Mouse (Mus musculus) cerebellum, adult 11-12 months (tissue): ENCODE data around the gene Olfr1221.
"Not testable (repeated sequence)": the region's sequence is repeated elsewhere in the genome, so short reads cannot be mapped to it uniquely, and the experiment has no call there.

Experiments
- DNase-seq: peaks from one replicate; pipeline ENCODE4 v3.0.0; 2022

Gene Olfr1221

DNA sequence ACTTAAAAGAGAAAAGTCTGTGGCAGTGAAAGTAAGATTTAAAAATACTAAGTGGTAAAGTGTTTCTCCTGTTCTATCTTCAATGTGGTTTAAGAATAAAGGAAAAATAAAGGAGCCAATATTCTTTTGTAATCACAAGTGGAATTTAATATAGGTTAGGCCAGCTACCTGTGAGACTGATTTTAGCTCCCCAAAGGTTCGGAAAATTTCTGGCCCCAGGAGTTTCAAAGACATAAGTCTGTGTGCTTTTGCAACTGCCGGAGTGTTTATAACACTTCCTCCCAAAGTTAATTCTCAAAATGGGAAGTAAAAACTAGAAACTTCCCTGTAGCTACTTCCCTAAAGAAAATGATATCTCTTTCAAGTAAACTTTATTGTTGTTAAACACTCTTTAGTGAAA is at the start of gene Olfr1221:
Gene Olfr1221, minus strand, starts transcription at position 101 of the 400 bp plus-strand sequence.
- DNase-seq, result no peak

DNA sequence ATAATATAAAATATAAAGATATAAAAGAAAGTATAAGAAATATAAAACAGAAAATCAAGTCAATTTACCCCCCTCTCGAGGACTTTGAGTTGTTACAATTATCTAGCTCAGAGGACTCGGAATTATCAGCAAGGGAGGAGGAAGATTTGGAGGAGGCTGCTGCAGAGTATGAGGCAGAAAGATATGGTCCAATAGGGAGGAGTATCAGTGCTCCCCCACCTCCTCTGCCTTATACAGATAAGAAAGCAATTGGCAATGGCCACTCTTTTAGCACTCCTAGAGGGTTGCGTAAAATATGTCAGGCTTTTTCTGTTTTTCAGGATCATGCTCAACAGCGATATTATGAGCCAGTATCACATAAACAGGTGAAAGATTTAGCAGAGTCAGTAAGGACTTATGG is 47.6 kb upstream of the Olfr1221 start:
- not testable (repeated sequence) for DNase-seq

DNA sequence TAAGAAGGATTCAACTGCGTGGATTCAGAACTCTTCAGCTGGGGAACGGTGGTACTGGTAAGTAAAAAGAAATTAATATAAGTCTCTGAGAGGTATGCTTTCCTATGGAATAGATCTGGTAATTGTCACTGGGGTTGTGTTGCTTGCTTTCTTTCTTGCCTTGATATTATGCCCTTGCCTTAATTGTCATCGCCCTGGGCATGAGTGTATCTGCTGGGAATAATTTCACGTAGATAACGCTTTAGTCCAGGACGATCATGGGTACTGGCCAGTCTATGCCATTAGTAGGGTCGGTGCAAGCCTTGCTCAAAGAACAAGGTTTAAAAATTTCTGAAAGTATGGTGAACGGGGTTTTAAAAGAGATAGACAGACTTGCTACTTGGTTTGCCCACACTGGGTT is 46.9 kb upstream of the Olfr1221 start, which contains the start of gene Olfr1224-ps1:
Gene Olfr1224-ps1, minus strand, starts transcription at position 101 of the 400 bp plus-strand sequence.
- not testable (repeated sequence) for DNase-seq

DNA sequence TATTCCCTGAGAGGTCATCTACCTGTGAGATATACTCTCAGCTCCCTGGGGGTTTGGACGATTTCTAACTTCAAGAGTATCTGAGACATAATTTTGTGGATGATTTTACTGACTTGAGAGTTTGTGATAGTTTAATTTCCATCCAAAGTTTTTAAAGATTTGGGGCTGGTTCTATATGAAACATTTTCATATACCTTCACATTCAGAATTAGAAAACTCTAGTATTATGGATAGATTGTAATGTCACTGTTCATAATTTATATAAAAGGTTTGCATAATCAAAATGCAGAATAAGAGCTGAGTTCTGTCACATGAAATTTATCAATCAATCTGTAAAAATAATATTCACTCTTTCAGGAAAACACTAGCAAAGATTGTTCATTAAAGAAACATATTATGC is 34.4 kb upstream of the Olfr1221 start, which contains the start of gene Olfr1223:
Gene Olfr1223, minus strand, starts transcription at position 101 of the 400 bp plus-strand sequence.
- no peak for DNase-seq

DNA sequence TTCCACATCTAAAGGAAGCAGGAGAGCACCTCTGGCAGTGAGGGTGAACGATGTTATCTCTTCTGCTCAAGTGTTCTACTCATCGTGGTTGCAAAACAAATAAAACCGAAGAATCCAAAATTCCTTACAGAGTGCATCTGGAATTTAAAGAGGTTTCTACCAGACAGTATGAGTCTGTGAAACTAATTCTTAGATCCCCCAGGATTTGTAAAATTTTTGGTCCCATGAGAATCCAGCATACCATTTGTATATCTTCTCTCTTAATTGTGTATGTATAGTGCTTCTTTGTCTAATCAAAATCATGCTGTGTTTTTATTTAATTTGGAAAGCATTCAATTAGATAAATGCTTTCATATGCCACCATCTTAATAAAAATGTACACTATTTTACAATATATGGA is 15.9 kb upstream of the Olfr1221 start, which contains the start of gene Olfr1222:
Gene Olfr1222, minus strand, starts transcription at position 101 of the 400 bp plus-strand sequence.
- no peak for DNase-seq

DNA sequence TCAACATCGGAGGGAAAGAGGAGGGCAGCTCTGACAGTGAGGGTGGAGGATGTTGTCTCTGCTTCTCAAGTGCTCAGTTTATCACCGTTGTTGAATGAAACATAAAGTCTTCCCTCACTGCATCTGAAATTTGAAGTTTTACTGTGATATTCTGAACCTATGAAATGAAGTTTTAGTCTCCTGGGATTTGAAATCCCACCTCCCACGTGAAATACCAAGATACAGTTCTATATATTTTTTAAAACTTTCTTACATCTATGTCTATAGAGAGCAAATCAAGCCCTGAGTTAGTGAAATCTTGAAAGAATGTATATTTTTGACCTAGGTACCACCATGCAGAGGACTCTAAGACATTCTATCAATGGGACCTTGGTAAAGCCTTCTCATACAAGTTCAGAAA is 10.3 kb downstream of the Olfr1221 start, which contains the start of gene Olfr1220:
Gene Olfr1220, minus strand, starts transcription at position 101 of the 400 bp plus-strand sequence.
- no peak for DNase-seq

DNA sequence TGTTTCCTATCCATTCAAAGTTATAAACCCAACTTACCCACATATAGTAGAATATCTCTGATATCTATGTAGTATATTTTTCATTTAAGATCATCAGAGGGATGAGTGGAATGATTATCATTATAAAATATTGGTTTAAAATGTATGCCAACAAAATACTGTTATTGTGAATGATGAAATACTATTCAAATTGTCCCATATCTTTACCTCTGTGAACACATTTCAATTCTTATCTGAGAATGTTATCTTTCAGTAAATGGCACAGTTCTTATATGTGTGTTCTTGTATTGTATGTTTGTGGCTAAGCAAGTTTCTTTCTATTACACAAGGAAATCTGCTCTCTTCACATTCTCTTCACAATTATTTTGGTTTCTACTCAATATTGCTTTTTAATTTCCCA is 11.4 kb downstream of the Olfr1221 start:
- no peak for DNase-seq

DNA sequence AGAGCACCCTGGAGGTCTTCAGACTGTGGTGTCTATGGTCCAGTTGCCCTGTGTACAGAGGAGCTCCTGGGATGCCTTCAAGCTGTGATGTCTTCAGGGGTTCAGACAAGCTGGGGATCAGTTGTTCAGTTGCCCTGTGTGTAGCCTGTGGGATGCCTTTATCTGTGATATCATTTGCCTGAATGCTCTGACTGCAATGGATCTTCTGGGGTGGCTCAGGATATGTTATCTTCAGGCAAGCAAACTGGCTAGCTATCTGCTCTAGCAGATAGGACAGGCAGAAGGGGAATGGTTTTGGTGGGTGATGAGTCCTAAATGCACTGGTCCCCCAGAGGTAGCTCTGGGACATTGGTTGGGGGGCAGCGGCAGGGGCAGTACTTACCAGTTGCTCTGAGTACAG is 23.2 kb downstream of the Olfr1221 start:
- DNase-seq, result no peak

DNA sequence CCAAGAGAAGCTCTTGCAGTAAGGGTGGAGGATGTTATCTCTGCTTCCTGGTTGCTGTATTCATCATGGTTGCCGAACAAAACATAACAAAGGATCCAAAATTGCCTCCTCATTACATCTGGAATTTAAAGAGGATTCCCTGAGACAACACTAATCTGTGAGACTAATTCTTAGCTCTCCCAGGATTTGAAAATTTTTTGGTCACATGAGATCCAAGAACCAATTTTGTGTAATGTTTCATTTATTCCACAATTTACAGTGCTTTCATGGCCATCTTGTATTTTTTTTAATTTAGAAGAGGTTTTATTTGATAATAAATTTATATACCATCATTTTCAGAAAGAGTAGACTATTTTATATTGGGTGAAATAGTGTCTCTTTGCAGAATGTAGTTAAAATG is 33.7 kb downstream of the Olfr1221 start, which contains the start of gene Olfr1219:
Gene Olfr1219, minus strand, starts transcription at position 101 of the 400 bp plus-strand sequence.
- no peak for DNase-seq

DNA sequence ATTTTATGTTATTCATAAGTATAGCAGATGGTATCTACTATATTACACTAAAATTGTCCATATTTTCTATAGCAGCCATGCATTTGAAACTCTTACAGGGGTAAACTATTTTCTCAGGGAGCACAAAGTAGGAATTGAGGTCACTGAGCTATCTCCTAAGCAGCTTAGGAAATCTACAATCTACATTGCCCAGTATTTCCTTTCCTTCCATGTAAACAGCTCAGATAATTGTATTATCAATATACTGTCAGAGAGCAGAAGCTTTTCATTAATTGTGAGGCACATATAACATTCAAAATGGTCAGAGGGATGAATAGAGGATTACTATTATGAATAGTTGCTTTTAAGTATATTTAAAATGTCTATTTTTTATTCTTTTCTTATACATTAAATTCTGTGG is 35.6 kb downstream of the Olfr1221 start:
- no peak for DNase-seq

DNA sequence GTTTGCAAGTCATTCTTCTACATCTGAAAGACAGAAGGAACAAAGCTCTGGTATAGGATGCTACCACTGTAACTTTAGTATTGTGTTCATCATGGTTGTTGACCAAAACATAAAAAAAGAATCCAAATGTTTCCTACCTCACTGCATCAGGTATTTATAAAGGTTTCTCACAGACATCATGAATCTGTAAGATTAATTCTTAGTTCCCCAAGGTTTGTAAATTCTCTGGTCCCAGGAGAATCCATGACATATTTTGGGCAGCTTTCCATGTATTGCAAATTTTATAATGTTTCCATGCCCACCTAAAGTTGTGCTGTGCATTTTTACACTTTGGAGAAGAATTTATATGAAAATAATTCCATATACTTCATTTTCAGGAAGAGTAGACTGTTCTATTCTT is 56.0 kb downstream of the Olfr1221 start, which contains the start of gene Olfr1218:
Gene Olfr1218, minus strand, starts transcription at position 101 of the 400 bp plus-strand sequence.
- DNase-seq, result no peak
